Mouse (Mus musculus) liver, adult 2 months (tissue): ENCODE measurements around the gene Skor1.

Experiments
- CTCF ChIP-seq: fragments of 200-500 bp; IDR thresholded peaks from 2 replicates; pipeline ENCODE4 v1.5.1; 2011; ENCODE audit warnings: low read depth, low read length, control low read depth
- POLR2A ChIP-seq: fragments of 200-500 bp; IDR thresholded peaks from 2 replicates; pipeline ENCODE4 v1.6.1; 2011; ENCODE audit warnings: low read length, control low read depth; ENCODE audit not compliant: insufficient read depth; ENCODE audit errors: extremely low read depth

DNA sequence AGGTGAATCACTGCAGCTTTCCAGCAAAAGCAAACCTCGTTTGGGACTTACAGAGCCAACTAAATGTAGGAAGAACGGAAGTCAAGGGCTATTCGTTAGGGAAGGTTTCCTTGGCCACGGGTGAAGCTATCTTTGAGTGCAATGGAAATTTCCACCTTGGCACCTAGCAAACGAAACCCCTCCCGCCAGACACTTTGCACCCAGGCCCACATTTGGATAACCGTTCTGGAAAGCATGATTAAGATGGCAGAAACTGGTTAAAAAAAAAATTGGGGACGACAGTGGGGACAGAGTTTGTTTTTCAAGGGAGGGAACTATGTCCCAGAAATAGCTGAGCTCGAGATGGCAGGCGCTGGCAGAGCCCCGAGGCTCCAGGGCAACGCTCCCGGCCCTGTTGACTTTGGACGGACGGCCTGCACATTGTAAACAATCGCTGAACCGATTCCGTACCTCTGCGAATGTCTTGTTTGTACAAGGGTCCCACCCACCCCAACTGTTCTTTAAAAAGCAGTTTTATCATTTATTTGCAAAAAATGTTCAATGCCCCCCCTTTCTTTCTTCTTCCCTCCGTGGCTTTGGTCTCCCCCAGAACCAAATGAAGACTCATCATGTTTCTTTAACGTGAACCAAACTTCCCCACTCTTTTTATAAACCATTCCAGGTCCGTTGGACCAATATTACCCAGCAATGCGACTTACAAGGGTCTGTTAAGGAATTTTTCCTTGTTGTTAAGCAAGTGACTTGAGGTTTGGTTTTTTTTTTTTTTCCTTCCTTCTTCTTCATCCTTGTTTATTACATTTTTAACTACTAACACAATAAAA, 57.5 kb downstream of the Skor1 start:
- no peak for TF ChIP-seq POLR2A
- no peak for TF ChIP-seq CTCF
